In the genomic region with DNA sequence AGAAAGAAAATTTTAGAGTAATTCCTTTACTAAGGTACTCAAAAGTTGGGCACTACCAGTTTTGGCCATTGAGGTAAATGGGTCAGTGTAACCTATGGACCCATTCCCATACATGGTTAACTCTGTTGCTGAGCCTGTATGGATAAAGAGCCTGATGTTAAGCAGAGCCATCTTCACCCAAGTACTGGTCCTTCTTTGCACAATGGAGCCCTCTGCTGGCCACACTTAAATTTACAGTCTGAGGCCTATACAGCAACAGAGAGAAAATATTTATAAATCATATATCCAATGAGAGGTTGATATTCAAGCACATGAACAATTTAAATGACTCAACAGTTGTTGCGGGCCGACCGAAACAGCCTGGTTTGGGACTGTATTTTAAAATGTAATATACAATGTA, we compare ENCODE assay signal across 8 mouse cellular contexts. TPM values are rescaled to one million over a fixed set of nuclear protein-coding genes. Genes with fewer than 3 reads are reported as not detected.
DNase-seq lines count a peak whose midpoint lies in the region; ATAC-seq and TF ChIP-seq lines count a peak whose summit lies in the region.

No protein-coding gene starts in this region.

- no peak overlapping the region for H3K4me3 ChIP-seq in intestine, postnatal 0 days (ENCODE audit: low read depth, low read length)
- H3K4me3 ChIP-seq in intestine, embryonic 16.5 days (ENCODE audit: low read length) = no peak overlapping the region
- H3K4me3 ChIP-seq in liver, embryonic 14.5 days (ENCODE audit: insufficient read depth in 1 of 2, low read depth in 2 of 2, low read length in 2 of 2) = no peak overlapping the region

- TF ChIP-seq CTCF in intestine, postnatal 0 days (IDR thresholded peaks at IDR 0.05; ENCODE audit: low read depth) = peak; percentile 67
- peak; percentile 55; the same call in 1 of the 2 replicates for TF ChIP-seq CTCF in liver, embryonic 14.5 days (IDR thresholded peaks at IDR 0.05; ENCODE audit: low read depth)

- no peaks in the 10 kb centered on the region for H3K36me3 ChIP-seq in intestine, postnatal 0 days (ENCODE audit: control insufficient read depth, insufficient read depth)
- no peaks in the 10 kb centered on the region for H3K36me3 ChIP-seq in intestine, embryonic 16.5 days (ENCODE audit: control insufficient read depth, insufficient read depth, low read length)
- no peaks in the 10 kb centered on the region for H3K36me3 ChIP-seq in liver, embryonic 14.5 days (replicated peaks; ENCODE audit: control insufficient read depth, insufficient read depth, low read depth)

- WGBS in intestine, postnatal 0 days = 90% methylated on average over 3 of the region's 3 CpGs
- 88% methylated on average over 3 of the region's 3 CpGs for WGBS in intestine, embryonic 16.5 days
- WGBS in liver, embryonic 14.5 days (ENCODE audit: insufficient replicate concordance) = 69% methylated on average over 3 of the region's 3 CpGs

- peak; percentile 38 for DNase-seq in urinary bladder, postnatal 14 days (ENCODE audit: low spot score)
- DNase-seq in urinary bladder, postnatal 25 days (ENCODE audit: low spot score) = no peak
- DNase-seq in cerebellum, postnatal 14 days = peak; percentile 33 to 63
- peak in 1 of 3 experiments; percentile 9 for DNase-seq in liver, embryonic 14.5 days (ENCODE audit: low read depth in 3 of 3, low spot score in 3 of 3)
- no peak for DNase-seq in spleen, adult 12 weeks (ENCODE audit: low spot score)
- no peak for DNase-seq in heart, postnatal 25 days (ENCODE audit: low spot score)

- no peaks in the 10 kb centered on the region for H3K9me3 ChIP-seq in intestine, postnatal 0 days (ENCODE audit: control insufficient read depth)
- no peaks in the 10 kb centered on the region for H3K9me3 ChIP-seq in intestine, embryonic 16.5 days (ENCODE audit: control insufficient read depth, low read length)
- H3K9me3 ChIP-seq in liver, embryonic 14.5 days (ENCODE audit: control insufficient read depth, low read length) = no peaks in the 10 kb centered on the region

- intact Hi-C loops in heart, postnatal 25 days (cut with DNase I) = loop anchor here (5.0 kb wide), 1 partner anchor 242 kb away; no protein-coding TSS in a partner anchor

- TF ChIP-seq EP300 in liver, embryonic 14.5 days (IDR thresholded peaks at IDR 0.05; ENCODE audit: low read depth) = no peak

- no peak for ATAC-seq in intestine, postnatal 0 days
- ATAC-seq in intestine, embryonic 16.5 days = no peak
- ATAC-seq in liver, embryonic 14.5 days (ENCODE audit: insufficient read depth) = no peak

- H3K9ac ChIP-seq in intestine, postnatal 0 days (ENCODE audit: low read depth, low read length) = no peak overlapping the region
- no peak overlapping the region for H3K9ac ChIP-seq in intestine, embryonic 16.5 days (ENCODE audit: low read depth, low read length)
- H3K9ac ChIP-seq in liver, embryonic 14.5 days (replicated peaks) = no peak overlapping the region

- H3K4me1 ChIP-seq in intestine, postnatal 0 days (replicated peaks; ENCODE audit: control insufficient read depth, insufficient read depth, low read length) = no peaks in the 10 kb centered on the region
- no peaks in the 10 kb centered on the region for H3K4me1 ChIP-seq in intestine, embryonic 16.5 days (ENCODE audit: control insufficient read depth, insufficient read depth, low read length)
- H3K4me1 ChIP-seq in liver, embryonic 14.5 days (replicated peaks; ENCODE audit: control insufficient read depth in 2 of 2, insufficient read depth in 2 of 2, low read length in 1 of 2) = no peaks in the 10 kb centered on the region

- H3K27me3 ChIP-seq in intestine, postnatal 0 days (replicated peaks; ENCODE audit: control insufficient read depth, insufficient read depth, low read length) = 0 out of 2 replicates have a peak, but pooled peaks cover 6% of the 10 kb centered on the region
- H3K27me3 ChIP-seq in intestine, embryonic 16.5 days (replicated peaks; ENCODE audit: control insufficient read depth, insufficient read depth, low read length) = no peaks in the 10 kb centered on the region
- no peaks in the 10 kb centered on the region for H3K27me3 ChIP-seq in liver, embryonic 14.5 days (ENCODE audit: control insufficient read depth, insufficient read depth, low read length)

- no peak overlapping the region for H3K4me2 ChIP-seq in intestine, postnatal 0 days (replicated peaks; ENCODE audit: low read depth)
- H3K4me2 ChIP-seq in intestine, embryonic 16.5 days (ENCODE audit: low read depth, low read length) = no peak overlapping the region
- no peak overlapping the region for H3K4me2 ChIP-seq in liver, embryonic 14.5 days (ENCODE audit: low read depth)

- no peak overlapping the region for H3K27ac ChIP-seq in intestine, postnatal 0 days (ENCODE audit: low read depth, low read length)
- no peak overlapping the region for H3K27ac ChIP-seq in intestine, embryonic 16.5 days (ENCODE audit: low read length)
- no peak overlapping the region for H3K27ac ChIP-seq in liver, embryonic 14.5 days

RNA-seq across cellular contexts. Expression of a gene that starts 16.4 kb away (rescaled TPM):
- not detected in 2 replicates for polyA plus RNA-seq in intestine, postnatal 0 days (2015; fragmentation: Nextera tagmentation; extraction: Ambion mirVana)
- polyA plus RNA-seq in intestine, embryonic 16.5 days (2015; fragmentation: Nextera tagmentation; extraction: Ambion mirVana) = not detected in 2 replicates
- polyA plus RNA-seq in liver, embryonic 14.5 days (2012; rRNA removed) = not detected in 2 replicates
- polyA plus RNA-seq in liver, embryonic 14.5 days (2014; fragmentation: Nextera tagmentation; extraction: Ambion mirVana) = not detected in 2 replicates
- total RNA-seq in heart, postnatal 25 days (2021) = not detected

RNA-seq across cellular contexts. Expression of a gene that starts 32.4 kb away (rescaled TPM):
- not detected in 2 replicates for polyA plus RNA-seq in intestine, postnatal 0 days (2015; fragmentation: Nextera tagmentation; extraction: Ambion mirVana)
- not detected in 2 replicates for polyA plus RNA-seq in intestine, embryonic 16.5 days (2015; fragmentation: Nextera tagmentation; extraction: Ambion mirVana)
- polyA plus RNA-seq in liver, embryonic 14.5 days (2012; rRNA removed) = not detected in 2 replicates
- not detected in 2 replicates for polyA plus RNA-seq in liver, embryonic 14.5 days (2014; fragmentation: Nextera tagmentation; extraction: Ambion mirVana)
- total RNA-seq in heart, postnatal 25 days (2021) = not detected

RNA-seq across cellular contexts. Expression of a gene that starts 39.9 kb away (rescaled TPM):
- polyA plus RNA-seq in intestine, postnatal 0 days (2015; fragmentation: Nextera tagmentation; extraction: Ambion mirVana) = 82.5 and 95.0 TPM in 2 replicates
- polyA plus RNA-seq in intestine, embryonic 16.5 days (2015; fragmentation: Nextera tagmentation; extraction: Ambion mirVana) = 2.3 and 2.7 TPM in 2 replicates
- polyA plus RNA-seq in liver, embryonic 14.5 days (2012; rRNA removed) = 5.0 and 10.1 TPM in 2 replicates
- 19.9 and 20.8 TPM in 2 replicates for polyA plus RNA-seq in liver, embryonic 14.5 days (2014; fragmentation: Nextera tagmentation; extraction: Ambion mirVana)
- total RNA-seq in heart, postnatal 25 days (2021) = 1 to 10 TPM; 3.1 to 7.2 TPM

RNA-seq across cellular contexts. Expression of a gene that starts 54.0 kb away (rescaled TPM):
- 0.12 and 0.16 TPM in 2 replicates for polyA plus RNA-seq in intestine, postnatal 0 days (2015; fragmentation: Nextera tagmentation; extraction: Ambion mirVana)
- 25.1 and 25.4 TPM in 2 replicates for polyA plus RNA-seq in intestine, embryonic 16.5 days (2015; fragmentation: Nextera tagmentation; extraction: Ambion mirVana)
- 0.06 and 0.08 TPM in 2 replicates for polyA plus RNA-seq in liver, embryonic 14.5 days (2012; rRNA removed)
- 0.05 TPM in 1 of 2 replicates, not detected in the other for polyA plus RNA-seq in liver, embryonic 14.5 days (2014; fragmentation: Nextera tagmentation; extraction: Ambion mirVana)
- not detected for total RNA-seq in heart, postnatal 25 days (2021)

RNA-seq across cellular contexts. Expression of a gene that starts 56.0 kb away (rescaled TPM):
- polyA plus RNA-seq in intestine, postnatal 0 days (2015; fragmentation: Nextera tagmentation; extraction: Ambion mirVana) = 1.9 and 2.4 TPM in 2 replicates
- polyA plus RNA-seq in intestine, embryonic 16.5 days (2015; fragmentation: Nextera tagmentation; extraction: Ambion mirVana) = 8.3 and 9.0 TPM in 2 replicates
- polyA plus RNA-seq in liver, embryonic 14.5 days (2012; rRNA removed) = 0.16 and 0.44 TPM in 2 replicates
- polyA plus RNA-seq in liver, embryonic 14.5 days (2014; fragmentation: Nextera tagmentation; extraction: Ambion mirVana) = not detected in 2 replicates
- total RNA-seq in heart, postnatal 25 days (2021) = under 1 TPM; 0.42 to 0.52 TPM

Comparison
In these comparisons a context has a peak if more than half of its experiments do, and no peak if none do; other contexts are left out.
1. DNase-seq: peak in urinary bladder, postnatal 14 days (single experiment) and cerebellum, postnatal 14 days (2 of 2); none in urinary bladder, postnatal 25 days (single experiment), spleen, adult 12 weeks (single experiment) and heart, postnatal 25 days (single experiment).